Mouse (Mus musculus) hindbrain, embryonic 13.5 days (tissue): ENCODE results near the gene Gas2l2. TPM values are rescaled to one million over a fixed set of nuclear protein-coding genes. Genes with fewer than 3 reads are reported as not detected.

Experiments
- polyA plus RNA-seq: library from polyadenylated mRNA; unstranded; fragments of >200 nt; fragmentation: Nextera tagmentation; extraction: Ambion mirVana; gene quantifications from 2 replicates; pipeline ENCODE4 v1.2.1, GENCODE M21; 2015

Gene Gas2l2
- polyA plus RNA-seq, 1 experiment from 2014 or later, result 1.4 TPM

Other genes starting within 250 kb of the Gas2l2 start
- gene Slfn3, start 238.1 kb downstream of the Gas2l2 start, polyA plus RNA-seq, result 0.12 TPM in 2 replicates
- gene Slfn14, start 142.7 kb downstream of the Gas2l2 start, polyA plus RNA-seq, result 0.04 and 0.17 TPM in 2 replicates
- gene Ap2b1, start 130.4 kb downstream of the Gas2l2 start, polyA plus RNA-seq, result 111 and 114 TPM in 2 replicates
- gene Pex12, start 126.9 kb downstream of the Gas2l2 start, polyA plus RNA-seq, result 16.8 and 18.3 TPM in 2 replicates
- gene Rasl10b, start 20.3 kb downstream of the Gas2l2 start, polyA plus RNA-seq, result 22.2 and 22.5 TPM in 2 replicates
- gene 1700020L24Rik, start 8.2 kb upstream of the Gas2l2 start, polyA plus RNA-seq, result 0.48 TPM in 1 of 2 replicates, not detected in the other
- gene Mmp28, start 33.6 kb upstream of the Gas2l2 start, polyA plus RNA-seq, result 3.5 and 3.8 TPM in 2 replicates
- 14.7 and 16.4 TPM in 2 replicates for gene Taf15, start 43.6 kb upstream of the Gas2l2 start, polyA plus RNA-seq
- not detected in 2 replicates for gene Heatr9, start 92.7 kb upstream of the Gas2l2 start, polyA plus RNA-seq
- not detected in 2 replicates for gene Ccl5, start 101.1 kb upstream of the Gas2l2 start, polyA plus RNA-seq
- gene Ccl9, start 149.2 kb upstream of the Gas2l2 start, polyA plus RNA-seq, result 1.9 and 4.1 TPM in 2 replicates
- 2.3 and 2.7 TPM in 2 replicates for gene Ccl6, start 163.6 kb upstream of the Gas2l2 start, polyA plus RNA-seq
- not detected in 2 replicates for gene Rpl9-ps1, start 216.2 kb upstream of the Gas2l2 start, polyA plus RNA-seq
- 1.6 and 1.8 TPM in 2 replicates for gene Ccl3, start 219.9 kb upstream of the Gas2l2 start, polyA plus RNA-seq
- gene Ccl4, start 233.1 kb upstream of the Gas2l2 start, polyA plus RNA-seq, result 0.53 and 0.71 TPM in 2 replicates